Mouse (Mus musculus): Measurements from ENCODE around the gene Prn. TPM values are rescaled to one million over a fixed set of nuclear protein-coding genes. Genes with fewer than 3 reads are reported as not detected.

The Prn gene
- polyA plus RNA-seq, 1 experiment from 2014 or later, result not detected

- no peaks in the 10 kb centered on the region for H3K9me3 ChIP-seq (ENCODE audit: control insufficient read depth, low read length)
- H3K4me1 ChIP-seq (ENCODE audit: control insufficient read depth, insufficient read depth, low read length), result no peaks in the 10 kb centered on the region
- no peaks in the 10 kb centered on the region for H3K36me3 ChIP-seq (ENCODE audit: control insufficient read depth, insufficient read depth, low read length)
- H3K27me3 ChIP-seq (ENCODE audit: control insufficient read depth, insufficient read depth, low read length), result no peaks in the 10 kb centered on the region
- no peak overlapping the region for H3K4me2 ChIP-seq (ENCODE audit: low read depth, severe bottlenecking)
- 42% methylated on average over 13 of the region's 13 CpGs for WGBS
- no peak overlapping the region for H3K27ac ChIP-seq (replicated peaks; ENCODE audit: low read depth, low read length)
- no peak overlapping the region for H3K4me3 ChIP-seq (ENCODE audit: low read depth, low read length)
- H3K9ac ChIP-seq (ENCODE audit: low read length), result no peak overlapping the region
- DNase-seq (ENCODE audit: low spot score), result no peak
- ATAC-seq (ENCODE audit: insufficient number of reproducible peaks, low FRiP score, low TSS enrichment, low read depth), result no peak
Measured at GRCm38 (mm10) chr2:132001696-132002334, 92.1 kb downstream of the Prn start.

DNA sequence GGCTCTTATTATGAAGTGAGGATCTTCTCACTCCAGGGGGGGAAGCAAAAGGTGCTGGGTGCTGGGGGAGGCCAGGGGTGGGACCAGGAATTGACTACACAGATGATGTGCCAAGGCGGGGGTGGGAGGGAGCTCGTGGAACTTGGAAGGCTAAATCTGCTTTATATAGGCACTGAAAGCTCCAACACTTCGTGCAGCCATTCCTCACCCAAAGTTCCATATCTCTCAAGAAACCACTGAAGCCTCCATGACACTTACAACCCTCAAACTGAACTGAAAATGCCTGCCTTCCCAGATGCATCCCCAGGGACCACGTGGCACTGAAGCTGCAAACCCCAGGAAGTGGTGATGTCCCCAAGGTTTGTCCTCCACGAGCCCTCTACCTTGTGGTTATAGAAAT lies 94.2 kb downstream of the Prn start:
- Histone ChIP-seq H3K36me3 (ENCODE audit: control insufficient read depth, insufficient read depth, low read length) (no peaks in the 10 kb centered on the region), H3K9me3 (ENCODE audit: control insufficient read depth, low read length) (no peaks in the 10 kb centered on the region), H3K9ac (ENCODE audit: low read length) (no peak overlapping the region), H3K27ac (replicated peaks; ENCODE audit: low read depth, low read length) (no peak overlapping the region), H3K4me3 (ENCODE audit: low read depth, low read length) (no peak overlapping the region), H3K27me3 (ENCODE audit: control insufficient read depth, insufficient read depth, low read length) (no peaks in the 10 kb centered on the region), H3K4me1 (ENCODE audit: control insufficient read depth, insufficient read depth, low read length) (peaks cover 11% of the 10 kb centered on the region), H3K4me2 (ENCODE audit: low read depth, severe bottlenecking) (no peak overlapping the region)
- ATAC-seq (ENCODE audit: insufficient number of reproducible peaks, low FRiP score, low TSS enrichment, low read depth) (no peak), DNase-seq (ENCODE audit: low spot score) (no peak)
- 74% methylated on average over 5 of the region's 5 CpGs for WGBS

DNA sequence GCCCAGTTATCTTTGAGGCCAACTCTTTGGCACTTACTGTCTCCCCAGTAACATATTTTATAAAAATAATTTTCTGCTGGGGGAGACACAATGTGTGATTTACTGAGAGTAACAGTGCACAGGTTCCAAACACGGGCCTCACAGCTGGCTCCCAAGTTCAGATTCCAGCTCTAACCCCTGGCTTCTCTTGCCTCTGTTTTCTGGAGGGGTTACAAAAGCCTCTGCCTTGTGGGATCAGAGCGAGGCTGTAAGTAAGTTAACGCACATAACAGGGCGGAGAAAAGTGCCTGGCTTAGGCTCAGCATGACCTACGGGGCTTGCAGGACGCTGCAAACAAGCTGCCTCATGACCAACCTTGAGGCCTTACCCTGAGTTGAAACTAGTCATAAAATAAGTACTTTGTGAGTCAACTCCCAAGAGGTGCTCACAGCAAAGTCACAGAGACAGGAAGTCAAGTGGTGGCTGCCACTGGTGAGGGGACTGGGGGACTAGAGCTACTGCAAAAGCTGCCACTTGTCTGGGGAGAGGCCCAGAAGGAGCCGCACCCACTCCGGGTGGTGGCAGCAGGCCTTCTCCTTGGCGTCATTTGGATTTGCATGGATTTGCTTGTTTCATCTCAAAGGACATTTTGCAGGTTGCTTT lies 94.9 kb downstream of the Prn start:
- Histone ChIP-seq H3K36me3 (ENCODE audit: control insufficient read depth, insufficient read depth, low read length) (no peaks in the 10 kb centered on the region), H3K9ac (ENCODE audit: low read length) (no peak overlapping the region), H3K4me1 (ENCODE audit: control insufficient read depth, insufficient read depth, low read length) (peaks cover 11% of the 10 kb centered on the region), H3K27ac (replicated peaks; ENCODE audit: low read depth, low read length) (no peak overlapping the region), H3K4me2 (ENCODE audit: low read depth, severe bottlenecking) (no peak overlapping the region), H3K9me3 (ENCODE audit: control insufficient read depth, low read length) (no peaks in the 10 kb centered on the region), H3K4me3 (ENCODE audit: low read depth, low read length) (no peak overlapping the region), H3K27me3 (ENCODE audit: control insufficient read depth, insufficient read depth, low read length) (no peaks in the 10 kb centered on the region)
- DNase-seq (ENCODE audit: low spot score) (no peak), ATAC-seq (ENCODE audit: insufficient number of reproducible peaks, low FRiP score, low TSS enrichment, low read depth) (no peak)
- 70% methylated on average over 9 of the region's 9 CpGs for WGBS

- DNase-seq (ENCODE audit: low spot score) (no peak), ATAC-seq (ENCODE audit: insufficient number of reproducible peaks, low FRiP score, low TSS enrichment, low read depth) (no peak)
- H3K4me2 ChIP-seq (ENCODE audit: low read depth, severe bottlenecking), result no peak overlapping the region
- no peaks in the 10 kb centered on the region for H3K36me3 ChIP-seq (ENCODE audit: control insufficient read depth, insufficient read depth, low read length)
- H3K9ac ChIP-seq (ENCODE audit: low read length), result no peak overlapping the region
- no peaks in the 10 kb centered on the region for H3K9me3 ChIP-seq (ENCODE audit: control insufficient read depth, low read length)
- no peak overlapping the region for H3K4me3 ChIP-seq (ENCODE audit: low read depth, low read length)
- no peak overlapping the region for H3K27ac ChIP-seq (replicated peaks; ENCODE audit: low read depth, low read length)
- H3K27me3 ChIP-seq (ENCODE audit: control insufficient read depth, insufficient read depth, low read length), result no peaks in the 10 kb centered on the region
- WGBS, result 81% methylated on average over 4 of the region's 4 CpGs
- H3K4me1 ChIP-seq (ENCODE audit: control insufficient read depth, insufficient read depth, low read length), result peaks cover 11% of the 10 kb centered on the region
Measured at GRCm38 (mm10) chr2:132005445-132005844, 95.7 kb downstream of the Prn start.

Other genes starting within 250 kb of the Prn start
- not detected in 2 replicates for gene Erv3, start 50.2 kb upstream of the Prn start, polyA plus RNA-seq (2014; fragmentation: Nextera tagmentation; extraction: Ambion mirVana)
- 16.6 and 19.3 TPM in 2 replicates for gene Prnp, start within 50 bp of the Prn start, polyA plus RNA-seq (2014; fragmentation: Nextera tagmentation; extraction: Ambion mirVana)
- gene Prnd, start 40.9 kb downstream of the Prn start, polyA plus RNA-seq (2014; fragmentation: Nextera tagmentation; extraction: Ambion mirVana), result 14.6 and 16.0 TPM in 2 replicates
- 6.9 and 8.5 TPM in 2 replicates for gene Rassf2, start 120.3 kb downstream of the Prn start, polyA plus RNA-seq (2014; fragmentation: Nextera tagmentation; extraction: Ambion mirVana)
- 9.7 and 12.0 TPM in 2 replicates for gene Slc23a2, start 235.2 kb downstream of the Prn start, polyA plus RNA-seq (2014; fragmentation: Nextera tagmentation; extraction: Ambion mirVana)

Measured in limb, embryonic 11.5 days (tissue).